Mouse (Mus musculus): ENCODE results near the gene Clmp. TPM values are rescaled to one million over a fixed set of nuclear protein-coding genes. Genes with fewer than 3 reads are reported as not detected.
"Not testable (repeated sequence)": the region's sequence is repeated elsewhere in the genome, so short reads cannot be mapped to it uniquely, and the experiment has no call there.

Gene Clmp
- polyA plus RNA-seq, 1 experiment from 2014 or later = 29.9 TPM

DNA sequence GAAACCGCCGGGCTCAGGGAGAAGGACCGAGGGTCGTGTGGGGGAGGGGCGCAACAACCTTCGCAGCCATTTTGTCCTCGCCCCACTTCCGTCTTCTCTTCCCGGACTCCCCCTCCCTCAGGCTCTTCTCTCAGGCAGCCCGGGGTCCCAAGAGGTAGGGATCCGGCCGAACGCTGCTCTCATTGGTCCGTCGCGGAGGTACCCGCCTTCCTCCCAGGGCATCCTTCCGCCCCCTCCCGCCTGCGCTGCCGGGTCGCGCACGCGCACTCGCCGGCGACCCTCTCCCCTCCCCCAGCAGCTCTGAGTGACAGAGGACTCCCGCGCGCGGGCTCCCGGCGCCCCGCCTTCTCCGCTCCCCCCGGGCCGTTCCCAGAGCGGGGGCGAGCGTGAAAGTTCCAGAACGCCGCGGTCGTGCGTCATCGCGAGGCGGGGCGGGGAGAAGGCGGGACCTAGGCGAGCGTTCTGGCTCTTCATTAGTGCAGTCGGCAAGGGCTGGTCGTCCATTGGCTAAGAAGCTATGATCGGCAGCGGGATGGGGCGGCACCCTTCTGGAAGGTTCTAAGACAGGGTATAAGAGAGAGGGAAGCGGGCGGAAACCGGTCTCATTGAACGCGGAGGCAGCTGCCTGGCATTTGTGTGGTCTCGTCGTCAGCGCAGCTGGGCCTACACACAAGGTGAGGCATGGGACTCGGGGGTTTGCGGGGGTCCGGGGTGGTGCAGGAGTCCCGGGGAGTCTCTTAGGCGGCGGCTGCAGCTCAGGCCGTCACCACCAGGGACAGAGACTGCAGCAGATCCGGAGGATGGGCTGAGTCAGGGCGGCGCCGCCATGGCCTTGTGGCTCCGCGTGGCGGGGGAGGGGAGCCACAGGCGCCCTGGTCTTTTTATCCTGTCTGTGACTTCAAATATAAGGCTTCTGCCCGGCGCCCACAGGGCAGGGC, 115.2 kb downstream of the Clmp start, which contains the start of gene Hspa8:
TSS of gene Hspa8 (plus strand) at position 310 of the 938 bp plus-strand sequence.
- WGBS = under 1% methylated on average over 81 of the region's 83 CpGs
- peaks cover 39% of the 10 kb centered on the region for H3K4me1 ChIP-seq

DNA sequence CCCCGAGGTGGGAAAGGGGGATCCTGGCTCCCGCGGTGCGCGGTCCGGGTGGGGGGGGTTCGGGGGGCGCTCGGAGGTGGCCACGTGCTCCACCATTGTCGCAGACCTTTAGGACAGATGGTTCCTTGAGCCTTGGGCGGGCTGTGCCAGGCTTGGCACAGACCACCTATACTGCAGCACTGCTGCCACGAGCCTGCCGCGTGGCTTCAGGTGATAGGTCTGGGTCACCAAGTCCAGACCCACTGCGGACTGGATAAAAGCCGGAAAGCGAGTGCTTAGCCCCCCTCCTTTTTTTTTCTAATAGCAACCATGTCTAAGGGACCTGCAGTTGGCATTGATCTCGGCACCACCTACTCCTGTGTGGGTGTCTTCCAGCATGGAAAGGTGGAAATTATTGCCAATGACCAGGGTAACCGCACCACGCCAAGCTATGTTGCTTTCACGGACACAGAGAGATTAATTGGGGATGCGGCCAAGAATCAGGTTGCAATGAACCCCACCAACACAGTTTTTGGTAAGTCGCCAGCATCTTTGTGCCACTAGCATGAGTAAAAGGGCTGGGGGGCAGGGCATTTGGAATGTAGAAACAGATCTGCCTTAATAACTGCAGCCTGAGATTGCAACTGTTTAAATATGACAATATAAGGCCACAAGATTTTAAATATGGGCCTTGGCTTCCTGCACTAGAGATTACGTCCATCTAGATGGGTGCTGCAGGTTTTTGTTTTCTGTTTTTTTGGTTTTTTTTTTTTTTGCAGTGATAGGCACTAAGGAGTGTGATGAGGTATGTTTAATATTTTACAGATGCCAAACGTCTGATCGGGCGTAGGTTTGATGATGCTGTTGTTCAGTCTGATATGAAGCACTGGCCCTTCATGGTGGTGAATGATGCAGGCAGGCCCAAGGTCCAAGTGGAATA, 116.1 kb downstream of the Clmp start:
- Histone ChIP-seq H3K4me3 (replicated peaks) (peak overlapping the region; percentile 84), H3K9ac (peak overlapping the region; percentile 98), H3K4me2 (peak overlapping the region; percentile 57), H3K36me3 (peaks cover 44% of the 10 kb centered on the region), H3K27ac (peak overlapping the region; percentile 93), H3K4me1 (peaks cover 46% of the 10 kb centered on the region)
- H3K27me3 ChIP-seq; H3K9me3 ChIP-seq (replicated peaks): not testable (repeated sequence)
- peak; percentile 7; the same call in 1 of the 2 replicates for ATAC-seq (replicated peaks; ENCODE audit: low FRiP score)
- under 1% methylated on average over 28 of the region's 28 CpGs for WGBS

More for the DNA sequence above, 115.2 kb downstream of the Clmp start, which contains the start of gene Hspa8:
- Histone ChIP-seq H3K4me3 (replicated peaks) (peak within 1 kb of the TSS; percentile 84), H3K27me3 (no peaks in the 10 kb centered on the region), H3K36me3 (peaks cover 35% of the 10 kb centered on the region), H3K9me3 (replicated peaks) (no peaks in the 10 kb centered on the region), H3K4me2 (peak within 1 kb of the TSS; percentile 73), H3K9ac (peak within 1 kb of the TSS; percentile 98), H3K27ac (peak within 1 kb of the TSS; percentile 98)
- peak; percentile 97 for ATAC-seq (replicated peaks; ENCODE audit: low FRiP score)

DNA sequence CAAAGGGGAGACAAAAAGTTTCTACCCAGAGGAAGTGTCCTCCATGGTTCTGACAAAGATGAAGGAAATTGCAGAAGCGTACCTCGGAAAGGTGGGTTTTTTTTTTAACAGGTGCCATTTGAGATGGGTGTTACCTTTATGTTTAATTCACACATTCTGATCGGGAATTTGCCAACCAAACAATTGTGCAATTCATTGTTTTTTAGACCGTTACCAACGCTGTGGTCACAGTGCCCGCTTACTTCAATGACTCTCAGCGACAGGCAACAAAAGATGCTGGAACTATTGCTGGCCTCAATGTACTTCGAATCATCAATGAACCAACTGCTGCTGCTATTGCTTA, 116.7 kb downstream of the Clmp start:
- not testable (repeated sequence) for H3K27me3 ChIP-seq; H3K9me3 ChIP-seq (replicated peaks); H3K27ac ChIP-seq; ATAC-seq (replicated peaks; ENCODE audit: low FRiP score)
- H3K9ac ChIP-seq = peak overlapping the region; percentile 98
- peaks cover 50% of the 10 kb centered on the region for H3K36me3 ChIP-seq
- peak overlapping the region; percentile 57 for H3K4me2 ChIP-seq
- H3K4me3 ChIP-seq (replicated peaks) = peak overlapping the region; percentile 84
- WGBS = 3% methylated on average over 8 of the region's 8 CpGs
- H3K4me1 ChIP-seq = peaks cover 52% of the 10 kb centered on the region

DNA sequence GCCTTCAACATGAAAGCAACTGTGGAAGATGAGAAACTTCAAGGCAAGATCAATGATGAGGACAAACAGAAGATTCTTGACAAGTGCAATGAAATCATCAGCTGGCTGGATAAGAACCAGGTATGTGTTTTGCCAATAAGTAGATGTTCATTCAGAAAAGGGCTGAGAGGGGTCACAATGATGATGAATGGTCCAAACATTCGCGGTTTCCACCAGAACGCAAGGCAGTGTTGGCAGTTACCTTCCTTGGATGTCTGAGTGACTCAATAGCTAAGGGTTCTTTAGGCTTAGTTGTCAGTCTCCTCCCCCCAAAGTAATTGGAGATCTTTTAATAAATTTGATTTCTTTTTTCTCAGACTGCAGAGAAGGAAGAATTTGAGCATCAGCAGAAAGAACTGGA, 118.8 kb downstream of the Clmp start:
- H3K36me3 ChIP-seq = peaks cover 50% of the 10 kb centered on the region
- not testable (repeated sequence) for ATAC-seq (replicated peaks; ENCODE audit: low FRiP score); H3K27ac ChIP-seq; H3K9me3 ChIP-seq (replicated peaks); H3K27me3 ChIP-seq; H3K9ac ChIP-seq
- 50% methylated on average over 3 of the region's 3 CpGs for WGBS
- H3K4me2 ChIP-seq = peak overlapping the region; percentile 58
- peak overlapping the region; percentile 34 for H3K4me3 ChIP-seq (replicated peaks)
- peaks cover 46% of the 10 kb centered on the region for H3K4me1 ChIP-seq

DNA sequence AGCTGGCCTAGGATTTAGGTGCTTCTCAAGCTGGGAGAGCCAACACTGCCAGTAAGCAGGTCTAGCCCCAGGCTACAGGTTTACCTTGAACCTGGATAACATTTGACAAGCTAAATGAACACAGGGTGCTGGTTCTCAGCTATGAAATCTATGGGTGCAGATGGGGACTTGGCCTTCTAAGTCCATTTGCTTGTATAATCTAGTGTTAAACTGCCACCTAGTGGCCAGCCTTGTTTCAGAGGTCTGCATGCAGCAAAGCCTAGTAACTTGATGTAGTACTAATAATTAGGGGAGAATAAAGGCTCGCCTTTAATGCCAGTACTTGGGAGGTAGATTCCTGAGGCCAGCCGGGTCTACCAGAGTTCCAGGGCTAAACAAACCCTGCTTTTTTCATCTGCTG, 119.5 kb downstream of the Clmp start:
- Histone ChIP-seq H3K4me1 (peaks cover 46% of the 10 kb centered on the region), H3K9ac (no peak overlapping the region; the same call in 1 of the 2 replicates), H3K36me3 (peaks cover 50% of the 10 kb centered on the region), H3K27ac (peak overlapping the region; percentile 59), H3K4me3 (replicated peaks) (peak overlapping the region; percentile 23), H3K4me2 (peak overlapping the region; percentile 58), H3K9me3 (replicated peaks) (no peaks in the 10 kb centered on the region), H3K27me3 (no peaks in the 10 kb centered on the region)
- 31% methylated on average over 2 of the region's 2 CpGs for WGBS
- ATAC-seq (replicated peaks; ENCODE audit: low FRiP score) = no peak

DNA sequence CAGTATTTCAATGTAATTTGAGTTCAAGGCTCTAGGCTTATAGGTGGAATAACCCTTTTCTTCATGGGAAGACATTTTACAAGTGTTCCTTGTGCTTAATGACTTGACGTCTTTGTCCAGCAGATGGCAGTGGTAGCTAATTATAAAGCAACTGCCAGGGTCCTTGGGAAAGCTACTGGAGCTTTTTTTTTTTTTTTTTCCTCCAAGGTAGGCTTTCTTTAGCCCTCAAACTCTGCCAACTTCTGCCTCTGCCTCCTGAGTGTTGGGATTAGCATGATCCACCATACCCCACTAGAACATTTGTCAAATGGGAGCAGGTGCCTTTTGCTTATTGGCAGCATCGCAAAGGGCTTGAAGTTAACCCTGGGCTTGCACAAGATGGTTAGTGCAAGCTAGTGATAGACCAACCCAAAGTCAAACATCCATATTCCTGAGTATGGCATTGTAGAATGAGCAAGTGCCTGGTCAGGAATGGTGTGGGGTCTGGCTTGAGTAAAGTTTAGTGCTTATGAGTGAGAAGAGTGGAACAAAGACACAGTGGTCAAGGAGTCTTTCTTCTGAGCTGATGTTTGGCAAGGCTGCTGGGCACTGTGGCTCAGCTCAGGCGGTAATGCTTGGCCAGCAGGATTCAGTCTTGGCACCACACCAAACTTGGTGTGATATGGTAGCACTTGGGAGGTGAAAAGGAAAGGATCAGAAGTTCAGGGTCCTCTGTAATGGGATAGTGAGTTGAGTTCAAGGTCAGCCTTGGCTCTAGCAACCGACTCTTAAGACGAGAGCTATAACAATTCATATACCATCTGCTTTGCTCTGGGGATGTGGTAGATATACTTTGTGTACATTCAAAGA, 120.9 kb downstream of the Clmp start:
- Histone ChIP-seq H3K4me3 (replicated peaks) (no peak overlapping the region), H3K27ac (peak overlapping the region; percentile 78), H3K27me3 (no peaks in the 10 kb centered on the region), H3K9me3 (replicated peaks) (no peaks in the 10 kb centered on the region), H3K9ac (no peak overlapping the region), H3K4me1 (peaks cover 46% of the 10 kb centered on the region), H3K36me3 (peaks cover 50% of the 10 kb centered on the region), H3K4me2 (no peak overlapping the region)
- ATAC-seq (replicated peaks; ENCODE audit: low FRiP score) = 0 out of 2 replicates have a peak, but pooled peaks have one; percentile 37
- whole genome bisulfite sequencing = 19% methylated on average over 5 of the region's 5 CpGs

DNA sequence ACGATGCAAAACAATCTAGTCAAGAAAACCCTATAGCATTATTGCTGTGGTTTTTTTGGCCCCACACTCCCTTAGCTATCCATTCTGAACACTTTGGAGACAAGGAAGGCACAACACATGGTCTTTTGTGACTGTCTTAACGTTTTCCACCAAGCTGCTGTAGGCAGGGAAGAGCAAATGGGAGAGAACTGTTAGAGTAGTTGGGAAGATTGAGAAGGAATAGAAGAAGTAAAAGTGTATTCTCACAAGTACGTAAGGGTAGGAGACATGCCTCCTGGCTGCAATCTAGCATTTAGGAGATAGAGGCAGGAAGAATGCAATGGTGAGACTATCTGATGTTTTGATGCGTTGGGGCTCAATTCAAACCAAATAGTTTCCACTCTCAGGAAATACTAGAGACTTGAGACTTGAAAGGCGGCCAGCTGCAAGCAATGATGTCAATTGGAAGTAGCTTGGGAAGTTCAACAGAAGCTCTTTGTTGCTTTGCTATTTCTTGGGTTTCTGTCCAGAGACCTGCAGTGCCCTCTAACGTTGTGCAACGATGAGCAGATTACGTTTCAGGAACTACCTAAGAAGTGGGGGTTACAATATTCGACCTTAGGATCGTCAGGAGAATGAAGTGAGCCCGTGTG, 121.6 kb downstream of the Clmp start:
- 20% methylated on average over 11 of the region's 11 CpGs for WGBS
- H3K27me3 ChIP-seq = no peaks in the 10 kb centered on the region
- peaks cover 51% of the 10 kb centered on the region for H3K36me3 ChIP-seq

DNA sequence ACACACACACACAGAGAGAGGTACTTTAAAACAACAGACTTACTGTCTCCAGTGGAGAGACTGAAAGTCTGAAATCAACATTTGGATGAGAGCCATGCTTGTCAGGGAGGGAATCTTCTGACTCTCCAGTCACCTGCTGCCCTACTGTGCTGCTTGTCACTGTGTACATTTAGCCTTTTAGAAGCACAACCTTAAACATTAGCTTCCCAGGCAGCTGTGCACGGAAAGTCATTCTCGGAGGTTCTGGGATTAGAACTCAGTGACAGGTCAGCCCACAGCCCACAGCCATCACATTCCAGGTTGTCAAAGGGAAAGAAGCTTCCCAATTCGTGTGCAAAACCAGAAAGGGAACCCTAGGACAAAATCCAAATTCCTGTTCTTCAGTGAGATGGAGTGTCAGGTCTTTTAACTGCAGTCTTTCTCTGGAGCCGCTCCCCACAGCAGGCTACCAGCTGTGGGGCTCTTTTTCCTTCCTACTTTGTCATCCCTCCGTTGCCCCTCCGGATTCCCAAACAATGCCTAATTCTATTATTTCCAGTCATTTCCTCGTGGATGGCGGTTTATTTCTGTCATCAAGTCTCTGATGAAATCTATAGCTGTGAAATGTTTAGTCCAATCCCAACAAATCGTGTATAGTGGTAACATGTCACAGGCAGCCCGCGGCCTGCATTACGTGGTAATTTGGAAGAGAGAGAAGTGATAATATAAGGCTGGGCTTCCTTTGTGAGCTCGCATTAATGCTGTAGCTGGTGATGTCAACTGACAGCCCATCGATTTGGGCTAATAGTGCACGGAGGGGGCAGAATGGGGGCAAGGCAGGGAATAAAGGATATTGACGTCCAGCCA, 122.5 kb downstream of the Clmp start:
- Histone ChIP-seq H3K9me3 (replicated peaks) (no peaks in the 10 kb centered on the region), H3K4me2 (no peak overlapping the region), H3K27me3 (no peaks in the 10 kb centered on the region), H3K4me3 (replicated peaks) (no peak overlapping the region), H3K27ac (peak overlapping the region; percentile 78), H3K4me1 (peaks cover 46% of the 10 kb centered on the region), H3K36me3 (peaks cover 50% of the 10 kb centered on the region), H3K9ac (no peak overlapping the region)
- WGBS = 42% methylated on average over 16 of the region's 16 CpGs
- ATAC-seq (replicated peaks; ENCODE audit: low FRiP score) = no peak

More for the DNA sequence above, 121.6 kb downstream of the Clmp start:
- Histone ChIP-seq H3K4me1 (peaks cover 46% of the 10 kb centered on the region), H3K4me2 (no peak overlapping the region), H3K4me3 (replicated peaks) (no peak overlapping the region), H3K9ac (no peak overlapping the region), H3K9me3 (replicated peaks) (no peaks in the 10 kb centered on the region), H3K27ac (peak overlapping the region; percentile 78)
- ATAC-seq (replicated peaks; ENCODE audit: low FRiP score) = 0 out of 2 replicates have a peak, but pooled peaks have one; percentile 13

DNA sequence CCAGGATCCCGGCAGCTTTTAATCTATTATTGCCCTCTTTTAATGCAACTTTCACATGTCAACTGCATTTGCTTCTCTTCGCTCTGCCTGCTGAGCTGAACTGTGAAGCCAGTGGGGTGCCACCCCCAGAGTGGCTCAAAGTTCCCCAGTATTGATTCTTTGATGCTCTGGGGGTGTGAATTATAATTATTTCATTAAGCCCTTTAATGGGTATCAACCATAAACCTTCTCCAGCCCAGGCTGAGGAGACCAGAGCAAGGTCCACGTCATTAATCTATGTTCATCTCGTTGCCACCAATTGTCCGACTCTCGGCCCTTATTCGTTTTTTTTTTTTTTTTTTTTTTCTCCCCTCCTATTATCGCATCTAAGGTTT, 123.1 kb downstream of the Clmp start:
- H3K4me1 ChIP-seq = peaks cover 41% of the 10 kb centered on the region
- H3K9ac ChIP-seq = no peak overlapping the region
- no peak for ATAC-seq (replicated peaks; ENCODE audit: low FRiP score)
- no peak overlapping the region for H3K4me3 ChIP-seq (replicated peaks)
- no peak overlapping the region for H3K4me2 ChIP-seq
- H3K27ac ChIP-seq = peak overlapping the region; percentile 78; the same call in 1 of the 2 replicates
- no peaks in the 10 kb centered on the region for H3K9me3 ChIP-seq (replicated peaks)
- 67% methylated on average over 8 of the region's 8 CpGs for WGBS
- peaks cover 48% of the 10 kb centered on the region for H3K36me3 ChIP-seq
- H3K27me3 ChIP-seq = no peaks in the 10 kb centered on the region

DNA sequence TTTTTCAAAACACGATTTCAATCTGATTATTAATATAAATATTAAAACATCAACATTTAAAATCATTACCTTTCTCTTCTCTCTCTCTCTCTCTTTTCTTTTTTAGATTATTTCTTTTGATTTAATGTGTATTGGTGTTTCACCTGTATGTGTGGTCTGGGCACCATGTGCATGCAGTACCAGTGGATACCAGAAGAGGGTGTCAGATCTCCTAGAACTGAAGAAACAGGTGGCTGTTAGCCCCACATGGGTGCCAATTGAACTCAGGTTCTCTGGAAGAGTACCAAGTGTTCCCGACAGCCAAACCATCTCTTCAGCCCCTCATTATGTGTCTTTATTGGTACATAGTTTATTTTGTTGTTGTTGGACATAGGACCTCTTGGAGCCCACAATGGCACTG, 126.1 kb downstream of the Clmp start:
- H3K27ac ChIP-seq = no peak overlapping the region
- WGBS = 61% methylated on average over 2 of the region's 2 CpGs

More for the DNA sequence above, 126.1 kb downstream of the Clmp start:
- H3K4me1 ChIP-seq = peaks cover 16% of the 10 kb centered on the region
- peaks cover 23% of the 10 kb centered on the region for H3K36me3 ChIP-seq
- ATAC-seq (replicated peaks; ENCODE audit: low FRiP score) = no peak
- no peak overlapping the region for H3K9ac ChIP-seq
- no peak overlapping the region for H3K4me3 ChIP-seq (replicated peaks)
- H3K4me2 ChIP-seq = no peak overlapping the region
- H3K27me3 ChIP-seq = no peaks in the 10 kb centered on the region
- H3K9me3 ChIP-seq (replicated peaks) = no peaks in the 10 kb centered on the region
